Mouse (Mus musculus): ENCODE data around the gene Cacna1g. TPM values are rescaled to one million over a fixed set of nuclear protein-coding genes. Genes with fewer than 3 reads are reported as not detected.
A peak's percentile ranks its signal among the peaks of the same experiment; 100 is the strongest.

The Cacna1g gene
- total and polyA plus RNA-seq, 2 experiments from 2014 or later: 10.4 to 90.3 TPM

DNA sequence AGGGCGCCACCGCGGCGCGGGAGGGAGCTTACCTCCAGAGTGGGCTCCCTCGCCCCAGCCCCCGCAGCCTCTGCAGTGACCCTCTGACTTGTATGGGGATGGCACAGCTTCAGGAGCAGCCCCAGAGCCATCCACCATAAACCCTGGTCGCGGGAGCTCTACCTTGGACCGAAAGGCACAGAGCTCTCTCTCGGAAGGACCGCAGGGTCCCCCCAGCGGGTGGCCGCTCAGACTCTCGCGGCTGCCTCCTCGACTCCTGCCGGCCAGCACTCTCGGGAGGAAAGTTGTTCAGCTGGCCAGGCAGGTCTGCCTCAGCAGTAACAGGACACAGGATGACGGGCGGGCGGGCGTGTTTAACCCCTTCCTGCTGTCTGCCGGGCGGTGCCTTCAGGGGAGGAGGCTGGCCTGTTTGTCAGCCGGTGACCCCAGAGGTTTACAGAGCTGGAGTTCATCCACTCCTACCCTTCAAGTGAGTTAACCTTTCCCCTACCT is 25.7 kb upstream of the Cacna1g start, which contains the start of gene Epn3:
Gene Epn3, minus strand, starts transcription at position 314 of the 492 bp plus-strand sequence.
- Histone ChIP-seq H3K4me2 (ENCODE audit: low read depth, low read length) (peak within 1 kb of the TSS; percentile 59), H3K9ac (replicated peaks; ENCODE audit: low read length) (peak within 1 kb of the TSS; percentile 46), H3K36me3 (ENCODE audit: insufficient read depth, low read length) (no peaks in the 10 kb centered on the region), H3K4me1 (ENCODE audit: insufficient read depth, low read length) (peaks cover 20% of the 10 kb centered on the region), H3K4me3 (ENCODE audit: low read length) (peak within 1 kb of the TSS; percentile 37), H3K9me3 (ENCODE audit: low read length) (no peaks in the 10 kb centered on the region), H3K27ac (peak within 1 kb of the TSS; percentile 74), H3K27me3 (ENCODE audit: insufficient read depth, low read length) (peaks cover 6% of the 10 kb centered on the region; the same call in 1 of the 2 replicates)
- DNase-seq (ENCODE audit: low spot score): peak; percentile 41
- TF ChIP-seq CTCF (IDR thresholded peaks at IDR 0.05; ENCODE audit: low read depth): no peak
- WGBS: under 1% methylated on average over 26 of the region's 26 CpGs
- no peak for ATAC-seq

DNA sequence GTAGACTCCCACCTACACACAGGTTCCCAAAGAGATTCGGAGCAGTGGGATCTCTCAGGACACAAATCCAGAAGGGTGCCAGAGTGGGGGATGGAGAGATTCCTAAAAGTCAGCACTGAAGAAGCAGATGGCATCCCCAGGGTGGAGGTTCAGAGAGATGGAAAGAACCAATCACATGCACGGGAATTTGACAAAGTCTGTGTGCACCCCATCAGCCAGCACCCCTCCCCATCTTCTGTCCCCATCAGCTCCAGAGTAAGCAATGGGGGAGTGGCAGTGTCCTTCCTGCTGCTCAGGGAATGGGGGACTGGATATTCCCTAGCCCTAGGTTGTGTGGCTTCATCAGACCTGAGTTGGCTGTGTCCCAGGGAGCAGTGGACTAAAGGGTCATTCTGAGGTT is 25.0 kb upstream of the Cacna1g start:
- peak overlapping the region; percentile 37 for H3K4me3 ChIP-seq (ENCODE audit: low read length)
- no peak for TF ChIP-seq CTCF (IDR thresholded peaks at IDR 0.05; ENCODE audit: low read depth)
- peak; percentile 56 for DNase-seq (ENCODE audit: low spot score)
- no peaks in the 10 kb centered on the region for H3K9me3 ChIP-seq (ENCODE audit: low read length)
- no peak overlapping the region; the same call in 1 of the 2 replicates for H3K9ac ChIP-seq (replicated peaks; ENCODE audit: low read length)
- WGBS: 0% methylated on average over 2 of the region's 2 CpGs
- H3K4me2 ChIP-seq (ENCODE audit: low read depth, low read length): peak overlapping the region; percentile 59
- ATAC-seq: peak; percentile 31; the same call in 1 of the 2 replicates
- H3K27ac ChIP-seq: peak overlapping the region; percentile 74
- no peaks in the 10 kb centered on the region for H3K36me3 ChIP-seq (ENCODE audit: insufficient read depth, low read length)
- peaks cover 20% of the 10 kb centered on the region for H3K4me1 ChIP-seq (ENCODE audit: insufficient read depth, low read length)
- H3K27me3 ChIP-seq (ENCODE audit: insufficient read depth, low read length): peaks cover 6% of the 10 kb centered on the region; the same call in 1 of the 2 replicates

DNA sequence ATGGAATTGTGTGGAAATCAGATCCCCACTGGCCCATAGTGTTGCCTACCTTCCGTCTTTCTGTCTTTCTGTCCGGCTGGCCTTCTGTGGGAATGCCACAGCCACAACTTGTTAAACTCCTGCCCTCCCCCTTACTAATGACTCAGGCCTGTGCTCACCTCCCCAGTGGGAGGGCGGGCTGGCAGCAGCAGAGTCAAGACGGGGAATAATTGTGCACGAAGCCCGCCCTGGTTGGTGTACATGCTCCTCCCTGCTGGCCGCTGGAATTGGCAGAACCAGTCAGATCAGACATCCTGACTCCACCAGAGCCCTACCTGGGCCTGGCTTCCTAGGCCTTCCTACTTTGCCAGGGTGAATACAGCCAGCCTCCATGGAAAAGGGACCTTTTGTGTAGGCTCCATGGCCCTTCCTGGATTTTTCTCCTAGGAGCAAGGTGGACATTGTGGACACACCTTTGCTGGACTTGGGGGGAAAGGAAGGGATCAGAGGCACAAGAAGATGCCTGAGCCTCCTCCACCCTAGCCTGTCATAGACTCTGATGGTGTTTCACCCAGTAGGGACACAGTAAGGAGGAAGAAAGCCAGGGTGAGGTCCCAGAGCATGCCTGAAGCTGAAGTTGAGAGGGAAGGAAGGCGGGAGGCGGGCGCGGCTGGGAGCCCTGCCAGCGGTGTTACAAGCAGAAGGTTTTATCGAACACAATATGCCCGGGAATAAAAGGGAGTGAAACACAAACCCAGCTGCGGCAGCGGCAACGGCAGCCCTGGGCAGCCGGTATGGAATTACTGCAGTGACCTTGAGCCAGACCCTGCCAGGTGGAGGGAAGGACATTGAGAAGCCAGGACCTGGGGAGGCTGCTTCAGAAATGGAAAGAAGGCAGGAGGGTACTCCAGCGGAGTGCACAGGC is 24.3 kb upstream of the Cacna1g start:
- Histone ChIP-seq H3K27me3 (ENCODE audit: insufficient read depth, low read length) (peaks cover 6% of the 10 kb centered on the region; the same call in 1 of the 2 replicates), H3K4me2 (ENCODE audit: low read depth, low read length) (peak overlapping the region; percentile 59), H3K4me1 (ENCODE audit: insufficient read depth, low read length) (peaks cover 20% of the 10 kb centered on the region), H3K9me3 (ENCODE audit: low read length) (no peaks in the 10 kb centered on the region), H3K9ac (replicated peaks; ENCODE audit: low read length) (no peak overlapping the region; the same call in 1 of the 2 replicates), H3K27ac (peak overlapping the region; percentile 74), H3K4me3 (ENCODE audit: low read length) (peak overlapping the region; percentile 37; the same call in 1 of the 2 replicates), H3K36me3 (ENCODE audit: insufficient read depth, low read length) (no peaks in the 10 kb centered on the region)
- peak; percentile 25 for DNase-seq (ENCODE audit: low spot score)
- ATAC-seq: no peak
- 22% methylated on average over 19 of the region's 19 CpGs for WGBS
- TF ChIP-seq CTCF (IDR thresholded peaks at IDR 0.05; ENCODE audit: low read depth): no peak

DNA sequence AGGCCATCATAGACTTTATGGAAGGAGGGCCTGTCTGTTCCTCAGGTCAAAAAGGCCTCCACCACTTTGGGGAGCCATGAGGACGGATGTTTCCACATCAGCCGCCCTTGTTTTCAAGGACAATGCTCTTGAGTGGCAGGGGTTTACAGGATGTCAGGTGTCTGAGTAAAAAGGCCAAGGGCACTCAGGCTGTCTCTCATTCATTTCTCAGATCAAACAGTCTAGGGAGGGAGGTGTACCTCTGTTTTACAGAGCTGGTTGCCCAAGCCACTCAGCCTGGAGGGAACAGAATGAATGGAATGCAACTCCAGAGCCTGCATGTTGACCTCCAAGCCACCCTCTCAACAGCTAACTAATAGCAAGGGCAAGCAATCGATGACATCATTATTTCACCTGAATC is 21.4 kb upstream of the Cacna1g start:
- 76% methylated on average over 3 of the region's 3 CpGs for WGBS
- no peak overlapping the region for H3K4me3 ChIP-seq (ENCODE audit: low read length)
- no peak overlapping the region for H3K27ac ChIP-seq
- DNase-seq (ENCODE audit: low spot score) (no peak), ATAC-seq (no peak)
- H3K9ac ChIP-seq (replicated peaks; ENCODE audit: low read length): no peak overlapping the region
- H3K4me1 ChIP-seq (ENCODE audit: insufficient read depth, low read length): peaks cover 26% of the 10 kb centered on the region
- H3K27me3 ChIP-seq (ENCODE audit: insufficient read depth, low read length): peaks cover 3% of the 10 kb centered on the region; the same call in 1 of the 2 replicates
- no peaks in the 10 kb centered on the region for H3K9me3 ChIP-seq (ENCODE audit: low read length)
- H3K4me2 ChIP-seq (ENCODE audit: low read depth, low read length): no peak overlapping the region
- TF ChIP-seq CTCF (IDR thresholded peaks at IDR 0.05; ENCODE audit: low read depth): no peak
- no peaks in the 10 kb centered on the region for H3K36me3 ChIP-seq (ENCODE audit: insufficient read depth, low read length)

DNA sequence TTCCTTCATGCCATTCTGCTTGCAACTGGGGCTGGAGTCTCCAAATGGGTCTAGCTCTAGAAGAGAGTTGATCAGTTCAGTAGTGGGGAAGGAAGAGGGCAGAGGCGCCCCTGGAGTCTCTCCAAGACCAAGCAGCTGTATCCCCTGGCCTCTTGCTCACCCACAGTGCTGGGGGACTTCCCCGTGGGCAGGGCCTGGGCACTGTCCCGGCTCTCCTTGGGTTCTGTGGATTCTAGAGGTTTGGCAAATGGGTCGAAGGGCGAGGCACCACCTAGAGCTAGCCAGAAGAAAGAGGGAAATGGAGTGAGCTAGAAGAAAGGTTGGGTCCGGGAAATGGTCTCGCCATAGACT is 17.7 kb upstream of the Cacna1g start:
- H3K4me1 ChIP-seq (ENCODE audit: insufficient read depth, low read length): 0 out of 2 replicates have a peak, but pooled peaks cover 7% of the 10 kb centered on the region
- TF ChIP-seq CTCF (IDR thresholded peaks at IDR 0.05; ENCODE audit: low read depth): no peak
- no peaks in the 10 kb centered on the region for H3K27me3 ChIP-seq (ENCODE audit: insufficient read depth, low read length)
- 62% methylated on average over 7 of the region's 7 CpGs for WGBS
- H3K27ac ChIP-seq: no peak overlapping the region
- ATAC-seq (no peak), DNase-seq (ENCODE audit: low spot score) (no peak)
- peak overlapping the region; percentile 44 for H3K4me3 ChIP-seq (ENCODE audit: low read length)
- no peaks in the 10 kb centered on the region for H3K9me3 ChIP-seq (ENCODE audit: low read length)
- peak overlapping the region; percentile 58; the same call in 1 of the 2 replicates for H3K9ac ChIP-seq (replicated peaks; ENCODE audit: low read length)
- peak overlapping the region; percentile 72 for H3K4me2 ChIP-seq (ENCODE audit: low read depth, low read length)
- H3K36me3 ChIP-seq (ENCODE audit: insufficient read depth, low read length): no peaks in the 10 kb centered on the region

DNA sequence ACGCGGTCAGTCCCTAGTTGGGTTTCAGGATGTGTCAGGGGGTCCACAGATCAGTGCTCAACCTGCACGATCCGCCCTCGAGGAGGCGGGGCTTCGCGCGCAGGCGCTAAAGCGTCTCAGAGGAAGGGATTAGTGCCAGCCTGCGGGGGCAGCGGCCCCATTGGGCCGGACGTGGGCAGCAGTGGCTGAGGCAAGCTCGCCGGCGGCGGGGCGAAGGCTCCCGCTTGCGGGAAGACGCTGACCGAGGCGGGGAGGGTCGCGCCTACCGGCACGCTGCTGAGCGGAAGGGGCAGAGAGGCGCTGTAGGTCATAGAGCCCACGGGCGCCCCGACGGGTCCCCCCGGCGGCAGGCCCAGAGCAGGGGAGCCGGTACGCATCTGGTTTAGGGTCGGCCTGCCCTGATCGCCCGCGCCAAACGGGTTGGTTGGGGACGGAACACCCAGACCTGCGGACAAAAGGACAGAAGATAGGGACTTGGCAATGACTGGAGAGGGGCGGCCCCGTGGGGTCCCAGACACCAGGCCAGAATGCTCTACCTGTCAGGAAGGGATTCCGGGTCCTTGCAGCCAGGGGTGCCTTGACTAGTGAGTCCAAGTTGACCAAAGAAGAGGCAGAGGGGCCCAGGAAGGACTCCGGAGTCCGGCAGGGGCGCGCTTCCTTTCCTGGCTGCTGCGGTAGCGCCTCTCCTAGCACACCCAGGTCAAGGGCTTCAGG is 17.2 kb upstream of the Cacna1g start:
- H3K27ac ChIP-seq: peak overlapping the region; percentile 41; the same call in 1 of the 2 replicates
- no peaks in the 10 kb centered on the region for H3K27me3 ChIP-seq (ENCODE audit: insufficient read depth, low read length)
- WGBS: 3% methylated on average over 53 of the region's 55 CpGs
- 0 out of 2 replicates have a peak, but pooled peaks cover 7% of the 10 kb centered on the region for H3K4me1 ChIP-seq (ENCODE audit: insufficient read depth, low read length)
- peak overlapping the region; percentile 44 for H3K4me3 ChIP-seq (ENCODE audit: low read length)
- peak overlapping the region; percentile 58 for H3K9ac ChIP-seq (replicated peaks; ENCODE audit: low read length)
- ATAC-seq: peak; percentile 81
- no peaks in the 10 kb centered on the region for H3K36me3 ChIP-seq (ENCODE audit: insufficient read depth, low read length)
- no peaks in the 10 kb centered on the region for H3K9me3 ChIP-seq (ENCODE audit: low read length)
- DNase-seq (ENCODE audit: low spot score): peak; percentile 82
- peak overlapping the region; percentile 72 for H3K4me2 ChIP-seq (ENCODE audit: low read depth, low read length)
- no peak; the same call in 1 of the 2 replicates for TF ChIP-seq CTCF (IDR thresholded peaks at IDR 0.05; ENCODE audit: low read depth)

Measured in hindbrain, postnatal 0 days (tissue).